Mouse (Mus musculus) neural tube, embryonic 11.5 days (tissue): ENCODE measurements around the gene Gm13279. TPM values are rescaled to one million over a fixed set of nuclear protein-coding genes. Genes with fewer than 3 reads are reported as not detected.
A peak's percentile ranks its signal among the peaks of the same experiment; 100 is the strongest.
"Not testable (repeated sequence)": the region's sequence is repeated elsewhere in the genome, so short reads cannot be mapped to it uniquely, and the experiment has no call there.

Experiments
- ATAC-seq: fragments of 200-750 bp; cut with Nextera tagmentation; 2 replicates; pipeline ENCODE4 v1.8.0; 2017; ENCODE audit warnings: moderate number of reproducible peaks, mild to moderate bottlenecking, moderate TSS enrichment, moderate library complexity; ENCODE audit not compliant: insufficient read depth, low FRiP score, low TSS enrichment
- DNase-seq: peaks from one replicate; pipeline ENCODE4 v3.0.0-alpha.2; 2015; ENCODE audit warnings: low spot score
- H3K27ac ChIP-seq: fragments of 300-500 bp; sonication (generic); 2 replicates; pipeline ENCODE4 v1.5.1; 2014; ENCODE audit warnings: low read depth, mild to moderate bottlenecking, low read length
- H3K27me3 ChIP-seq: fragments of 300-500 bp; sonication (generic); 2 replicates; pipeline ENCODE4 v1.6.1; 2014; ENCODE audit warnings: mild to moderate bottlenecking, low read length, mixed read lengths; ENCODE audit not compliant: control insufficient read depth, insufficient read depth
- H3K36me3 ChIP-seq: fragments of 300-500 bp; sonication (generic); 2 replicates; pipeline ENCODE4 v1.6.1; 2014; ENCODE audit warnings: mild to moderate bottlenecking, low read length, moderate library complexity, mixed read lengths; ENCODE audit not compliant: control insufficient read depth, insufficient read depth
- H3K4me1 ChIP-seq: fragments of 300-500 bp; sonication (generic); 2 replicates; pipeline ENCODE4 v1.6.1; 2014; ENCODE audit warnings: low read length, mixed read lengths; ENCODE audit not compliant: control insufficient read depth, insufficient read depth
- H3K4me2 ChIP-seq: fragments of 300-500 bp; sonication (generic); 2 replicates; pipeline ENCODE4 v1.6.1; 2014; ENCODE audit warnings: low read depth, mild to moderate bottlenecking, moderate library complexity
- H3K4me3 ChIP-seq: fragments of 300-500 bp; sonication (generic); 2 replicates; pipeline ENCODE4 v1.5.1; 2014; ENCODE audit warnings: low read depth, low read length
- H3K9ac ChIP-seq: fragments of 300-500 bp; sonication (generic); 2 replicates; pipeline ENCODE4 v1.6.1; 2014; ENCODE audit warnings: mild to moderate bottlenecking, low read length
- H3K9me3 ChIP-seq: fragments of 300-500 bp; sonication (generic); 2 replicates; pipeline ENCODE4 v1.6.1; 2016; ENCODE audit warnings: low read length; ENCODE audit not compliant: control insufficient read depth
- WGBS: fragments of 180-500 bp; shearing (Covaris S2); extraction: QIAGEN DNeasy Blood & Tissue Kit; methylation state at CpG from one replicate; pipeline ENCODE4 v1.1.7; 2014; 5-methylcytosine and 5-hydroxymethylcytosine counted together
- polyA plus RNA-seq: library from polyadenylated mRNA; unstranded; fragments of >200 nt; fragmentation: Nextera tagmentation; extraction: Ambion mirVana; gene quantifications from 2 replicates; pipeline ENCODE4 v1.2.1, GENCODE M21; 2014

The Gm13279 gene
- polyA plus RNA-seq = not detected in 2 replicates

DNA sequence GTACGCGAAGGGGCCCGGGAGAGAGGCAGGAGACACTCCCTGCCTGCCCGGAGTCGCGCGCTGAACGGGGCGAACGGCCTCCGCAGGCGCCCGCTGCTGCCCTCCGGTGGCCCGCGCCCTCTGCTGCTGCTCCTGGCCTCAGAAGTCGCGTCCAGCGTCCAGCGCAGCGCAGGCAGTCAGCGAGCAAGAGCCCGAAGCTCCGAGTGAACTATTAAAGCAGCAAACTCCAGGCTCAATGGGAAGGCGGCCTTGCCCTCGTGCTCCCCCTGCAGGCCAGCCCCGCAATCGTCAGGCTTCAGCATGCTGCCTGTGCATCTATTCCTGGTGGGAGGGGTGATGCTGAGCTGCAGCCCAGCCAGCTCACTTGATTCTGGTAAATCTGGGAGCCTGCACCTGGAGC lies at the start of gene Gm13279:
TSS of gene Gm13279 (plus strand) at position 301 of the 400 bp plus-strand sequence.
- not testable (repeated sequence) for H3K27me3 ChIP-seq, H3K9me3 ChIP-seq, H3K36me3 ChIP-seq, H3K9ac ChIP-seq, H3K4me2 ChIP-seq, DNase-seq, ATAC-seq, H3K27ac ChIP-seq, H3K4me1 ChIP-seq, H3K4me3 ChIP-seq
- WGBS = no CpG with 5 or more reads among the region's 28 CpGs

- no peak overlapping the region for H3K4me3 ChIP-seq
- no peak for DNase-seq
- H3K27ac ChIP-seq = no peak overlapping the region
- H3K4me2 ChIP-seq = no peak overlapping the region
- no peak for ATAC-seq
- no peak overlapping the region for H3K9ac ChIP-seq
- no peaks in the 10 kb centered on the region for H3K27me3 ChIP-seq
- H3K36me3 ChIP-seq = no peaks in the 10 kb centered on the region
- WGBS = 54% methylated on average over 6 of the region's 6 CpGs
- H3K9me3 ChIP-seq = no peaks in the 10 kb centered on the region
- H3K4me1 ChIP-seq = no peaks in the 10 kb centered on the region
Measured at GRCm38 (mm10) chr4:88749926-88750325, 47.3 kb upstream of the Gm13279 start.

DNA sequence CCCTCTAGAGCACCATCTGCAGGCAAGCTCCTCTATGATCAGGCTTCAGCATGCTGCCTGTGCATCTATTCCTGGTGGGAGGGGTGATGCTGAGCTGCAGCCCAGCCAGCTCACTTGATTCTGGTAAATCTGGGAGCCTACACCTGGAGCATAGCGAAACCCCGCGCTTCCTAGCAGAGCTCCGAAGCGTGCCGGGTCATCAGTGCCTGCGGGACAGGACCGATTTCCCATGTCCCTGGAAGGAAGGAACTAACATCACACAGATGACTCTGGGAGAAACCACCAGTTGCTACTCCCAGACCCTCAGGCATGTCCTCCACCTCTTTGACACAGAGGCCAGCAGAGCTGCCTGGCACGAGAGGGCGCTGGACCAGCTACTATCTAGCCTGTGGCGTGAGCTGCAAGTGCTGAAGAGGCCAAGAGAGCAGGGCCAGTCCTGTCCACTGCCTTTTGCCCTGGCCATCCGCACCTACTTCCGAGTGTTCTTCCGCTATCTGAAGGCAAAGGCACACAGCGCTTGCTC lies 42.3 kb upstream of the Gm13279 start, which contains the start of gene Gm13271:
TSS of gene Gm13271 (plus strand) at position 51 of the 523 bp plus-strand sequence.
- WGBS = 90% methylated on average over 12 of the region's 15 CpGs
- H3K4me3 ChIP-seq = not testable (repeated sequence)

DNA sequence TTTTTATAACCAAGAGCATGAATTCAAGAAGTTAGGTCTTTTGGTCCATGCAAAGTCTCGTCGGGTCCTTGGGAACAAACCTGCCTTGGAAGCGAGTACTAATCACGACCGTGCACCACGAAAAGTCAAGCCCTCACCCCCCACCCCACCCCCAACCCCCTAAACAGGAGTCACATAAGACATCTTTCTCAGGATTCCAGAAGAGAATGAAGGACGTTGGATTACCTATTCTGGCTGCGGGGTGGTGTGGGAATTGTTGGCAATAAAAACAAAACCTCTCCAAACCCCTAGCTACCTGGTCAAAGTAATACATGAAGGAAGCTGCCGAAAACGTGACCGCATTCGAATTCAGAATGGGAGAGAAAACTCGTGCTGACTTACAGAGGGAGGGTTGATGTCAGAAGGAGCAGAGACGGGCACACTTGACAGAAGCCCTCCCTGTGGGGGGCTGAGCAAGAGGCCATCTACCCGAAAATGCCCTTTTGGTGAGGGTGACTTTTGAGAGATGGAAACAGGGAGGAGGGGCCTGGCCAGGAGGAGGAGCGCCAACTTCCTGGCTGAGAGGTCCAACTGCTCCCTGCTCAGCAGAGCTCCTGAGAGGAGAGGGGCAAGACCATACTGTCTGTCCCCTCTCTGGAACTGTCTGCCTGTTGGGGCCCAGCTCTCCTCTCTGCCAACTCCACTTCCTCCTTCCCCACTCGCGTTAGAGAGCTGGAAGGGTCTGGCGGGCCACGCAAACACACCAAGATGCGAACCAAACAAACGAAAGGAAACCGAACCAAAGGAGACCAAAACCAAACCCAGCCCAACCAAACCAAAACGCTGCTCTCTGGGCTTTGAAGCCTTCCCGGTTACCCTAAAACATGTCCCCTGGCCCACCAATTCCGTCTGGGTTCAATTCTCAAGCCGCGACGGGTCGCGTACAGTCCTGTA lies 40.4 kb upstream of the Gm13279 start:
- WGBS = 14% methylated on average over 28 of the region's 31 CpGs
- ATAC-seq, H3K36me3 ChIP-seq, H3K27me3 ChIP-seq, H3K4me1 ChIP-seq, H3K9me3 ChIP-seq: not testable (repeated sequence)
- Histone ChIP-seq H3K9ac (peak overlapping the region; percentile 3), H3K4me3 (peak overlapping the region; percentile 30), H3K27ac (peak overlapping the region; percentile 67), H3K4me2 (peak overlapping the region; percentile 49)
- peak; percentile 35 for DNase-seq

More for the DNA sequence above, 42.3 kb upstream of the Gm13279 start, which contains the start of gene Gm13271:
- not testable (repeated sequence) for H3K9me3 ChIP-seq, H3K9ac ChIP-seq, DNase-seq, ATAC-seq, H3K27ac ChIP-seq, H3K4me1 ChIP-seq, H3K36me3 ChIP-seq, H3K27me3 ChIP-seq, H3K4me2 ChIP-seq

DNA sequence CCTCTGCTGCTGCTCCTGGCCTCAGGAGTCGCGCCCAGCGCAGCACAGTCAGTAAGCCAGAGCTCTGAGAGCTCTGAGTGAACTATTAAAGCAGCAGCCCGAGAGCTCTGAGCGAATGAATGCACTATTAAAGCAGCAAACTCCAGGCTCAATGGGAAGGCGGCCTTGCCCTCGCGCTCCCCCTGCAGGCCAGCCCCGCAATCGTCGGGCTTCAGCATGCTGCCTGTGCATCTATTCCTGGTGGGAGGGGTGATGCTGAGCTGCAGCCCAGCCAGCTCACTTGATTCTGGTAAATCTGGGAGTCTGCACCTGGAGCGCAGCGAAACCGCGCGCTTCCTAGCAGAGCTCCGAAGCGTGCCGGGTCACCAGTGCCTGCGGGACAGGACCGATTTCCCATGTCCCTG lies 39.6 kb upstream of the Gm13279 start:
- peak overlapping the region; percentile 30 for H3K4me3 ChIP-seq
- peak; percentile 100 for ATAC-seq
- H3K9me3 ChIP-seq, H3K4me1 ChIP-seq, H3K36me3 ChIP-seq, H3K9ac ChIP-seq, H3K27me3 ChIP-seq: not testable (repeated sequence)
- peak overlapping the region; percentile 49 for H3K4me2 ChIP-seq
- 0% methylated on average over 19 of the region's 21 CpGs for WGBS
- peak; percentile 87 for DNase-seq
- H3K27ac ChIP-seq = peak overlapping the region; percentile 67

GRCm38 (mm10) chr4:88758751-88759150 lies 38.4 kb upstream of the Gm13279 start:
- not testable (repeated sequence) for H3K4me2 ChIP-seq, H3K4me3 ChIP-seq, H3K27ac ChIP-seq, DNase-seq, H3K9me3 ChIP-seq, H3K4me1 ChIP-seq, H3K27me3 ChIP-seq, ATAC-seq, H3K36me3 ChIP-seq, H3K9ac ChIP-seq
- 85% methylated on average over 9 of the region's 9 CpGs for WGBS

- Histone ChIP-seq H3K4me2 (peak within 1 kb of the TSS; percentile 32), H3K4me3 (peak within 1 kb of the TSS; percentile 12; the same call in 1 of the 2 replicates)
- ATAC-seq, H3K27ac ChIP-seq, DNase-seq, H3K4me1 ChIP-seq, H3K27me3 ChIP-seq, H3K9ac ChIP-seq, H3K36me3 ChIP-seq, H3K9me3 ChIP-seq: not testable (repeated sequence)
- WGBS = 36% methylated on average over 6 of the region's 14 CpGs
Measured at GRCm38 (mm10) chr4:88759610-88760268, 37.5 kb upstream of the Gm13279 start, which contains the start of gene Gm13283. TSS of gene Gm13283 (plus strand) at chr4:88760119.

- H3K27me3 ChIP-seq = not testable (repeated sequence)
- WGBS = 0% methylated on average over 18 of the region's 28 CpGs
Measured at GRCm38 (mm10) chr4:88760431-88760830, 36.8 kb upstream of the Gm13279 start.

More at GRCm38 (mm10) chr4:88760431-88760830, 36.8 kb upstream of the Gm13279 start:
- peak; percentile 80 for DNase-seq
- ATAC-seq, H3K4me1 ChIP-seq, H3K27ac ChIP-seq, H3K9ac ChIP-seq, H3K36me3 ChIP-seq, H3K9me3 ChIP-seq: not testable (repeated sequence)
- Histone ChIP-seq H3K4me3 (peak overlapping the region; percentile 12; the same call in 1 of the 2 replicates), H3K4me2 (peak overlapping the region; percentile 32)
